Mouse (Mus musculus) left cerebral cortex, adult 11 months (tissue): Measurements from ENCODE around the gene Ergic3.

ENCODE experiments used
- DNase-seq: peaks from one replicate; pipeline ENCODE4 v3.0.0; 2022; ENCODE audit warnings: low spot score

The Ergic3 gene

DNA sequence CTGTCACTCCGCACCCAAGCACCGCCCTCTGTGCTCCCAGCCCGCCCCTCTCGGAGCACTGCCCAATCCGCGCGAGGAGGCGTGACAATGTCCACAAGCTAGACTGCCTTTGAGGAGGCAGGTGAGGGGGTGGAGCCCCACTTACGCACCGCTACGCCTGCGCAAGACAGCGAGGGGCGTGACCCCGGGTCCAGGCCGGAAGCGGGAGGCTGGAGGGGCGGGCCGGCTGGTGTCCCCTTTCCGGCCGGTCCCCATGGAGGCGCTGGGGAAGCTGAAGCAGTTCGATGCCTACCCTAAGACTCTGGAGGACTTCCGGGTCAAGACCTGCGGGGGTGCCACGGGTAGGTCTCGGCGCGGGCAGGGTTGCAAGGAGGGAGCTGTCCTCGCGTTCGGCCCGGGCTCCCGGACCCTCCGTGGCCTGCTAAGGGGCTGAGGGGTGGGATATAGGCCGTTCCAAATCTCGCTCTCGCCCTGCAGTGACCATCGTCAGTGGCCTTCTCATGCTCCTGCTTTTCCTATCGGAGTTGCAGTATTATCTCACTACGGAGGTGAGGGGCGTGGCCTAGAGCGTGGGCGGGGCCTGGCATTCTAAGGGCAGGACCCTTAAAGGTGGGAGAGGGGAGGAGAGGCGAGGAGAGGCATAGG lies at the start of gene Ergic3, which contains the start of gene 6430550D23Rik:
TSS of gene Ergic3 (plus strand) at position 158 of the 645 bp plus-strand sequence.
TSS of gene 6430550D23Rik (minus strand) at position 90 of the 645 bp plus-strand sequence.
- peak; percentile 97 for DNase-seq

DNA sequence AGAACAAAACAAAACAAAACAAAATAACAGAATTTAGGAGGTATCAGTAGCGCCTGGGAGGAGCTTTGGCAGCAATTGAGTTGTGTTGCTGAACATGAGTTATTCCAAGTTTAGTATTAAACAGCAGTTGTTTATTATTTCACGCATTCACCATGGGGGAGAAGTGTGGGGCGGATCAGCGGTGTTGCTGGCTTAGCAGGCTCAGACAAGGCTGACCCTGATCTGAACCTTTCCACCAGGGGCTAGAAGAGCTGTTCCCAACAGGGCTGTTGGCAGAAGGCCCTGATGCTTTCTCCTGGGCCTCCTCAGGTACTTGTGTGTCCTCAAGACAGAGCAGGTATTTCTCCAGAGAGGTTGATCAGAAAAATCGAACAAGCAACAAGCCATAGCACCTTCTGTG lies 47.9 kb upstream of the Ergic3 start:
- DNase-seq: no peak

- DNase-seq: no peak
These were observed 46.0 kb upstream of the Ergic3 start for GRCm38 (mm10) chr2:155961862-155962261.

DNA sequence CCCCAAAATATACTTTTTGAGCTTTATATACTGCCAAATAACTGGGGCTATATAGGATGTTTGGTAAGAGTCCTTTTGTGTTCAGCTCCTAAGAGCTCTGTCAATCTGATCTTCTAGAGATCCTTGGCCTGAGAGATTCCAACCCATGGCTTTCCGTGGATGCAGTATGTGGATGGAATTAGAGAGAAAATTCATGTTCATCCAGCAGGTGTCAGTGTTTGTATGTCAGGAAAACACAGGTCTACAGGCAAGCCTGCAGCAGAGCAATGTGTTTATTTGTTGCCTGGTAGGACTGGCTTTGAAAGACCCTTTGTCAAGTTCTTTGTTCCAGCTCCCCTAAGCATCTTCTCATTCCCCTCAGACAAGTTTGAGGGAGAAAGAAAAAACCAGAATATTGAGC lies 44.9 kb upstream of the Ergic3 start:
- DNase-seq: no peak

- no peak for DNase-seq
These were observed 34.5 kb upstream of the Ergic3 start for GRCm38 (mm10) chr2:155973348-155973747.

DNA sequence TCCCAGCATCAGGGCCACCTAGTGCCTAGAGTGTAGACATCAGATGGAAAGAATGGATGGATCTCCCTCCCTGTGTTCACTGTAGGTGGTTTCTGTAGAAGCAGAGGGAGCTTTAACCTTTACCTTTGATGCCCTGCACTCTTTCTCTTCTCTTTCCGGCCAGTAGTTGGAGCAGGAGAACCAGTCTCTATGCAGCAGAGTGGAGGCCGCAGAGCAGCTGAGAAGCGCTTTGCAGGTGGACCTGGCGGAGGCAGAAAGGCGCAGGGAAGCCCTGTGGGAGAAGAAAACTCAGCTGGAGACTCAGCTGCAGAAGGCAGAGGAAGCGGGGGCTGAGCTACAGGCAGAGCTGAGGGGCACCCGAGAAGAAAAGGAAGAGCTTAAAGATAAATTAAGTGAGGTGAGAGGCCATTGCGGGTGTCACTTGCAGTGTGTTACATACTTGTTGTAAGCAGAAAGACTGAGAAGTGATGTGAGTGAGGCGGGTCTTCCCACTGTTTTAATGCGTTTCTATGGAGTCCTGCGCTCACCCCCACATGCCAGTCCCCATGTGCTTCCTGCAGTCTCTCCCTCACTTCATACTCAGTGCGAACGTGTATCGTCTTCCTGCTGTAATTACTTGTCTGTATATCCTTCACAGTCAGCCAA lies 33.6 kb upstream of the Ergic3 start:
- no peak for DNase-seq

GRCm38 (mm10) chr2:155979328-155979991 lies 28.4 kb upstream of the Ergic3 start:
- DNase-seq: no peak

- DNase-seq: no peak
These were observed 22.1 kb upstream of the Ergic3 start for GRCm38 (mm10) chr2:155985776-155986175.

DNA sequence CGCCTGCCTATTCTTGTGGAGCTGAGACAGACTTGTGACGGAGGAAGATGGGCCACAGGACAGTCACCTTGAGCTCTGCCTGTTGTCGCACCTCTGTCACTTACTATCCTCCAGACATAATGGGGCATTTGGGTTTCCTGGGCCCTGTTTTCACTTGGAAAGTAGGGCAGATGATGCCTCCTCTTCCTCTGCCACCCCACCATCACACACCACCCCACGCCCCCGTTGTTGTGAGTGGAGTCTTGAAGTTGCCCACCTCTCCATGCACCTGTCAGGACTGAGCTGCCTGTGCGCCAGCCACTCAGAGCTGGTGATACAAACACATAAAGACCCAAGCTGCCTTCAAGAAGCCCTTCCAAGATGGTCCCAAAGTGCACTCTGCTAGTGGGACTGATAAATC lies 20.7 kb upstream of the Ergic3 start:
- no peak for DNase-seq

DNA sequence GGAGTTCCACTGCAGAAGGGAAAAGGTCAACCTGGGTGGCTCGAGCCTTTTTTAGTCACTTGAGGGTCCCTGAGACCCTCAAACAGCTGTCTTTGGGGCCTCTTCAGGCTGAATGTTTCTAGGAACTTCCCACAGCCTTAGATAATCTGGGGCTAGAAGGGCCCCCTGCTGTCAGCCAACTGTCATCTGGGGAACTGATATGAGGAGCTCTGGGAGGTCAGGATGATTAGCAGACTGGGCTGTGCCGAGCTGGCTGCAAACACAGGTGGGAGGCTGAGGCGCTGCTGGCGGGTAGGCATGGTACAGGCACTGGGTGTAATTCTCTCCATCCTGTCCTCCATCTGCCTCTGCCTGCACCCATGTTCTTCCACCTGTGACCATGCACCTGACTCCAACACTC lies 18.8 kb upstream of the Ergic3 start:
- DNase-seq: no peak

DNA sequence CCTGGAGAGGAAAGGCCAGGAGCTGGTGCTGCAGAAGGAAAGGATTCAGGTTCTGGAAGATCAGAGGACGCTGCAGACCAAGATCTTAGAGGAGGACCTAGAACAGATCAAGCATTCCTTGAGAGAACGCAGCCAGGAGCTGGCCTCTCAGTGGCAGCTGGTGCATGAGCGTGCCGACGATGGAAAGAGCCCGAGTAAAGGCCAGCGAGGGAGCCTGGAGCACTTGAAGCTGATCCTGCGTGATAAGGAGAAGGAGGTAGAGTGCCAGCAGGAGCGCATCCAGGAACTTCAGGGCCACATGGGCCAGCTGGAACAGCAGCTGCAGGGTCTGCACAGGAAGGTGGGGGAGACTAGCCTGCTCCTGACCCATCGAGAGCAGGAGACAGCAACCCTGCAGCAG lies 16.7 kb upstream of the Ergic3 start:
- no peak for DNase-seq

GRCm38 (mm10) chr2:155991863-155992321 lies 16.0 kb upstream of the Ergic3 start:
- DNase-seq: no peak

DNA sequence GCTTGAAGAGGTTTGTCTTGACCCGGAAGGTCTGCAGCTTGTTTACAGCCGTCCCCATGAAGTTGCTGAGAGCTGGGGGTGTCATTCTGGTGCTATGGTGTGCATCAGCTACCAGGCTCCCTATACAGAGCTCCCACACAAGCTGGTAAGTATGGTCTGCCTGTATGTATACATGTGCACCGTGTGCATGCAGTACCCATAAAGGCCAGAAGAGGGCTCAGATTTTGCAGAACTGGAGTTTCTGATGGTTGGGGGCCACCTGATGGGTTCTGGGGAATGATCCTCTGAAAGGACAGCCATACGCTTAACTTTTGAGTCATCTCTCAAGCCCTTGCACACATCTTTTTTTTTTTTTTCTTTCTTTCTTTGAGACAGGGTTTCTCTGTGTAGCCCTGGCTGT lies 2.5 kb upstream of the Ergic3 start:
- DNase-seq: no peak

DNA sequence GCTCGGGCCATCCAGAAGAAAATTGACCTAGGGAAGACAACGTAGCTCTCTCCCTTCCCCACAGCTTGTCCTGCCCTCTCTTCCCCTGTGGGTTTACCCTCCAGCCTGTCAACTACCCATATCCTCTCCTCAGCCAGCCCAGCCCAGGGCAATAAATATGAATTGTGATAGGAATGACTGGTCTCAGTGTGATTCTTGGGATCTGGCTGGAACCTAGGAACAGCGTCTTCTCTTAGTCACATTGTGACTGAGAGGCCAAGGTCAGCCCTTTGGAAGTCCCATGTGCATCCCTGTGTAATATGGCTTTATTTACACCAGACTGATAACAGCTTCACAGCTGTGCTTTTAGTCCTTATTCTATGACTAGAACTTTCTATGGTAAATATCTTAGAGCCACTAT lies 10.3 kb downstream of the Ergic3 start:
- DNase-seq: no peak

DNA sequence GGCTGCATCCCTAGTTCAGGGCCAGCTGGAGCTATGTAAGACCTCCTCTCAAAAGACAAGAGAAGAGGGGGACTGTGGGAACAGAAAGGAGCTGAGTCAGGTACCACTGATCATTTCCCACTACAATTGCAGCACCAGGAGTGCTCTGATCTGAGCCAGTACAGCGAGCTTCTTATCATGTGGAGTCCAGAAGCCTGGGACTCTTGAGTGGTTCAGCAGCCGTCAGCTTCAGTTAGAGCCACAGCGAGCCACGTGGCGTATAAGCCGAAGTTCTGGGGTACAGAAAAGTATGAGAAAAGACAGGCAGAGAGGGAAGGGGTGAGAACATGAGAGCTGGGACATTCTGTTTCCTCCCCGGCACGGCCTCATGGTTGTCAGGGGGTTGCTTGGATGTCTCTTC lies 13.4 kb downstream of the Ergic3 start:
- no peak for DNase-seq

DNA sequence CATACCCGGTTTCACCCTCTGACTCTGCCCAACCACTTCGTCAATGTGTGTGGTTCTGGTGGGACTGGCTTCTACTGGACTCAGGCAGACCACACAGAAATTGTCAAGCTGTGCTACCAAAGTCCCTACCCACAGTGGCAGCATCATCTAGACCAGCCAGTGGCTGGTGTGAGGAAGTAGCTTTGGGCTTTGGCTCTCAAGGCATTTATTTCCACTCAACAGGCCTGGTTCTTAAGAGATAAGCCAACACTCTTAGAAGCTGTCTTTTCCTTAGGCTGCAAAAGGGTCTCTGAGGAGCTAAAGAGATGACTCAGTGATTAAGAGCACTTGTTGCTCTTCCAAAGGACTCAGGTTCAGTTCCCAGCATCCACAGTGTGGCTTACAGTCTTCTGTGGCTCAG lies 13.9 kb downstream of the Ergic3 start:
- DNase-seq: no peak

DNA sequence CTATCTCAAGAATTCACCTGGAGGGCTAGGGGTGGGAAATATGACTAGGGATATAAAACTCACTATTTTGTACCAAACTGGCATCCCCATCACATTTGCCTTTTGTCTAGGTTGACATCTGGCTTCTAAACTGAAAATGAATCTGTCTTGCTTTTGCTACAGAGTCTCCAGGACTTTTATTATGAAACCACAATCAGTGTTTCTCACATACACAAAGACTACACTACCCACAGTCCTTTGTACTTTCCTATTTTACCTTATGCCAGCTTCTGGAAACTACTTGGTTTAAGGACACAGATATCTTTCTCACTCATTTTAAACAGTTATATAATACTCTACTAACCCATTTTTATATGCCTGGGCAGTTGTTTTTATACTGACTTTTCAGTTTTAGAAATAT lies 17.6 kb downstream of the Ergic3 start:
- no peak for DNase-seq

- DNase-seq: no peak
These were observed 31.5 kb downstream of the Ergic3 start for GRCm38 (mm10) chr2:156039390-156039789.

DNA sequence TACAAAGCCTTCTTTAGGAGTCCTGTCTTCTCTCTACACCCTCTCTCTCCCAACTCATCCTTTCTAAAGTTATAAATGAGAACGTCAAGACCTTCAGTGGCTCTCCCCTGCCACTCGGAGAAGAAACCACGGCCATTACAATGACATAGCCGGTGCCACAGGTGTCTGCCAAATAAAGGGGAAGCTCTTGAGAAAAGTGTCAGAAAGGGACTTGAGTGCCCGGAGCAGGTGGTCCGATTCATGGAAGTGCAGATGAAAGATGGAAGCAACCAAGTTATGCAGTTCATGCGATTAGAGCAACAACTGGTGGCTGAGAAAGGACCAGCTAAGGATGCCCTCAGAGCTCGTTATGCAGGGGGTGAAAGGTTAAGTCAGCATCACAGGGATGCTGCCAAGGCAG lies 35.1 kb downstream of the Ergic3 start:
- no peak for DNase-seq

GRCm38 (mm10) chr2:156047929-156048328 lies 40.1 kb downstream of the Ergic3 start:
- DNase-seq: no peak

DNA sequence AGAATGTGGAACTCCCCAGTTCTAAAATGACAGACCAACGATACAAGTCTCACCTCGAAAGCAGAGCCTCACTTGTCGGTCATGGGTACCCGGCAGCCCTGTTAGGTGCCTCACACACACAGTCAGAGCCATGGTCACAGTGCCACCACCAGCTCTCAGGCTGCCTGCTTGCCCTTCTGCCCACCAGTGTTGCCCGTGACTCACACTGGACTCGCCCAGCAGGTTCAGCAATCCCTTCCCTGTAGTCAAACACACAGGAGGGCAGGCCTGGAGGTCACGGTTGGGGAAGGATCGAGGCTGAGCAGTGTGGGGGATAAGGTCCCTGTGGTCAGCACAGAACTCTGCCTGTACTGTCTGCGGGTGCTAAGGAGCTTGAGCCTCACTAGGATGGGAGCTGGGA lies 45.0 kb downstream of the Ergic3 start, which contains the start of gene Fer1l4:
TSS of gene Fer1l4 (minus strand) at position 132 of the 400 bp plus-strand sequence.
- DNase-seq: no peak

DNA sequence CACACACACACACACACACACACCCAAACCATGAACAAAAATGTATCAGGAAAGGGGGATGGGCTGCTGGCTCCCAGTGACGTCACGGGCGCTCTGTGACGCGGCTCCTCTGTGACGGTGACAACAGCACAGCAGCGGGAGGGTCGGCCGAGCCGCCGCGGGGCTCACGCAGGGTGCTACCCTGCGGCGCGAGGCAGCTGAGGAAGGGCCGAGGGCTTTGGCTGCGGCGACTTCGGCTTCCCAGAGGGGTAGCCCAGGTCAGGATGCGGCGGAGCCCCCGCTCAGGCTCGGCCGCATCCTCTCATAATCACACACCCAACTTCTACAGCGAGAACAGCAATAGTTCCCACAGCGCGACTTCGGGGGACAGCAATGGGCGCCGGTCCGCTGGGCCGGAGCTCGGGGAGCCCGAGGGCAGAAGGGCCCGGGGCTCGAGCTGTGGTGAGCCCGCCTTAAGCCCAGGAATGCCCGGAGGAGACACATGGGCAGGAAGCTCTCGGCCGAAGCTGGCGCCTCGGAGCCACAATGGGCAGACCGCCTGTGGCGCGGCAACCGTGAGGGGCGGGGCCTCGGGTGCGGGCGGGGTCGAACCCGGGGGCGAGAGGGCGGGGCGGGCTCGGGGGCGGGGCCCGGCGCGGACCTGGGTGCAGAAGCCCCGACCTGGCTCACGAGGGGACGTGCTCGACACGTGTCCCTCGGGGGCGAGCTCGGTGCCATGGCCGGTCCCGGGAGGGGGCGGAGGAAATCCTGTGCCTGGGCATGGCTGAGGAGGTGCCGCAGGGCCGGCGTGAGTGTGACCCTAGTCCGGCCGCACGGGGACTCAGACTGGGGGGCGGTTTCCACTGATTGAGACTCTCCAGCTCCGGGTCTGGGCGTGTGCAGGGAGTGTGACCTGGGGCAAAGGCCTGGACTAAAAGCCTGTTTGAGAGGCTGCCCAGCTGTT lies 57.5 kb downstream of the Ergic3 start, which contains the start of gene Spag4:
TSS of gene Spag4 (plus strand) at position 77 of the 943 bp plus-strand sequence.
- no peak for DNase-seq
